Mouse (Mus musculus) forebrain, postnatal 0 days (tissue): ENCODE results near the gene Adad1. TPM values are rescaled to one million over a fixed set of nuclear protein-coding genes. Genes with fewer than 3 reads are reported as not detected.

Experiments used
- ATAC-seq: fragments of 200-750 bp; cut with Nextera tagmentation; 2 replicates; pipeline ENCODE4 v1.8.0; 2017; ENCODE audit warnings: mild to moderate bottlenecking, moderate library complexity
- DNase-seq: peaks from one replicate; pipeline ENCODE4 v3.0.0-alpha.2; 2015
- H3K27ac ChIP-seq: fragments of 300-500 bp; sonication (generic); 2 replicates; pipeline ENCODE4 v1.5.1; 2014; ENCODE audit warnings: low read depth, mild to moderate bottlenecking, antibody characterized with exemption, low read length, moderate library complexity, mixed read lengths
- H3K27me3 ChIP-seq: fragments of 300-500 bp; sonication (generic); 2 replicates; pipeline ENCODE4 v1.6.1; 2014; ENCODE audit warnings: mild to moderate bottlenecking, low read length, mixed read lengths; ENCODE audit not compliant: insufficient read depth
- H3K36me3 ChIP-seq: fragments of 300-500 bp; sonication (generic); 2 replicates; pipeline ENCODE4 v1.6.1; 2014; ENCODE audit warnings: mild to moderate bottlenecking, moderate library complexity; ENCODE audit not compliant: insufficient read depth
- H3K4me1 ChIP-seq: fragments of 300-500 bp; sonication (generic); 2 replicates; pipeline ENCODE4 v1.6.1; 2014; ENCODE audit warnings: antibody characterized with exemption; ENCODE audit not compliant: insufficient read depth
- H3K4me2 ChIP-seq: fragments of 300-500 bp; sonication (generic); 2 replicates; pipeline ENCODE4 v1.6.1; 2014; ENCODE audit warnings: low read depth, mild to moderate bottlenecking, moderate library complexity
- H3K4me3 ChIP-seq: fragments of 300-500 bp; sonication (generic); 2 replicates; pipeline ENCODE4 v1.5.1; 2014; ENCODE audit warnings: low read depth, low read length, mixed read lengths
- H3K9ac ChIP-seq: fragments of 300-500 bp; sonication (generic); 2 replicates; pipeline ENCODE4 v1.6.1; 2014; ENCODE audit warnings: mild to moderate bottlenecking
- H3K9me3 ChIP-seq: fragments of 300-500 bp; sonication (generic); 2 replicates; pipeline ENCODE4 v1.6.1; 2016; ENCODE audit warnings: low read length
- CTCF ChIP-seq: sonication (generic); IDR thresholded peaks from 2 replicates; pipeline ENCODE4 v1.5.1; 2016; ENCODE audit warnings: antibody characterized with exemption, control low read depth, low read depth
- WGBS: fragments of 180-500 bp; shearing (Covaris S2); extraction: QIAGEN DNeasy Blood & Tissue Kit; methylation state at CpG from one replicate; pipeline ENCODE4 v1.1.7; 2014; 5-methylcytosine and 5-hydroxymethylcytosine counted together
- polyA plus RNA-seq: library from polyadenylated mRNA; unstranded; fragments of >200 nt; fragmentation: Nextera tagmentation; extraction: Ambion mirVana; gene quantifications from 2 replicates; pipeline ENCODE4 v1.2.1, GENCODE M21; 2015
- total RNA-seq: library from RNA; depleted of rRNA; stranded (reverse); fragments of >200 nt; gene quantifications from 2 replicates; pipeline ENCODE4 v1.2.3, GENCODE M21; 2014; rRNA removed

Adad1 gene
- total and polyA plus RNA-seq, 2 experiments from 2014 or later, result 0.10 TPM; not detected in 1

DNA sequence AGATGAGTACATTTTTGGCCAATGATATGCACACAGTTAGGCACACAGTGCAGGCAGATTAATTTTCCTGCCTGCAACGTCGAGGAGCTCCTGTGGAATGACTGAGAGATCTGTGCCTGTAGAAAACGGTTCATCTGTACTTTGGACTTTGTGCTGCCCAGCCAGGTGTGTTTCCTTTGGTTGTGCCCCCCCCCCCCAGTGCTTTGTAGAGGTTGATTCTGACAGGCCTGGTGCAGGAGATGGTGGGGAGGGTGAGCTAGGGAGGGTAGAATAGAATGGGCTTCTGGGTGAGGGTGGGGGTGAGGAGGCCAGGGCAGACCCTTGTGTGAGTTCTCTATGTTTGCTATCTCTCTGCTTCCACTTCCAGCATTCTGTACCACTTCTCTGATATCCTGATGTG lies 94.9 kb downstream of the Adad1 start:
- Histone ChIP-seq H3K27me3 (no peaks in the 10 kb centered on the region), H3K4me1 (no peaks in the 10 kb centered on the region), H3K9me3 (no peaks in the 10 kb centered on the region), H3K4me2 (no peak overlapping the region), H3K36me3 (no peaks in the 10 kb centered on the region), H3K4me3 (no peak overlapping the region), H3K27ac (no peak overlapping the region), H3K9ac (no peak overlapping the region)
- no peak for TF ChIP-seq CTCF
- ATAC-seq (no peak), DNase-seq (no peak)
- WGBS, result 82% methylated on average over 3 of the region's 3 CpGs

DNA sequence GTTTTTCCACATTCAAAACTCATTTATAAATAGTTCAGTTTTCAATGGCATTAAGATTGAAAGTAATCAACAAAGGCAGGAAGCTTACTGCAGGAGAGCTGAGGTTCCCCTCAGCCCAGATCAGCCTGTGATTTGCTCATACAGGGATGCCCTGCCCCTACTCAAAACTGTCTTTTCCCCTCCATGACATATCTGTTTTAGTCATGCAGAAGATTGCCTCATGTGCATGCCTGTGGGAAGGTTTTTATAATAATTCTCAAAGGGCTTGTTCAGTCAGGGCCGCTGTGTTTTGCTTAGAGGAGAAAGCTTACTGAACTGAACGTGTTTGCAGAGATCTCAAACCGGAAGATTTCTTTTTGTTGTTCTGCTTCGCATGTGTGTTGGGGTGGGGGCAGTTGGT lies 97.8 kb downstream of the Adad1 start:
- Histone ChIP-seq H3K27me3 (no peaks in the 10 kb centered on the region), H3K9me3 (no peaks in the 10 kb centered on the region), H3K9ac (no peak overlapping the region), H3K27ac (no peak overlapping the region), H3K36me3 (no peaks in the 10 kb centered on the region), H3K4me1 (no peaks in the 10 kb centered on the region), H3K4me2 (no peak overlapping the region), H3K4me3 (no peak overlapping the region)
- DNase-seq, result no peak
- WGBS, result 66% methylated on average over 4 of the region's 4 CpGs
- no peak for ATAC-seq
- no peak for TF ChIP-seq CTCF

DNA sequence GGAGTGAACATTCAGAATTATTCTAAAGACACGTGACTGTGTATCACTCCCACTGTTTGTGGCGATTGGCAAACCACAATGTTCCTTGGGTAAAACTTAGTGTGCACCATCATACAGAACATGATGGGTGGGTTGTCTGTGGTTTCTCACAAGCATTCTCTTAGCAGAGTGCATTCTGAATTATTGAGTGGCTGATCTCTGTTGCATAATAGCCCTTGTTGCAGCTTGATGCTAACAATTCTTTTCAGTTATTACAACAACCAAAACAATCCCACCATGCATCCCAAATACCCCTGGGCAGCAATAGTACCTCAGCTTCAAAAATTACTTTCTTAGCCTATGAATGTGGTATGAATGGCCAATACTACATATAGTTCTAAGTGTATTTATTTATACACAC lies 106.0 kb downstream of the Adad1 start:
- ATAC-seq (no peak), DNase-seq (no peak)
- Histone ChIP-seq H3K9me3 (no peaks in the 10 kb centered on the region), H3K27ac (no peak overlapping the region), H3K36me3 (no peaks in the 10 kb centered on the region), H3K9ac (no peak overlapping the region), H3K4me3 (no peak overlapping the region), H3K27me3 (no peaks in the 10 kb centered on the region), H3K4me1 (no peaks in the 10 kb centered on the region), H3K4me2 (no peak overlapping the region)
- 90% methylated on average over 2 of the region's 2 CpGs for WGBS
- TF ChIP-seq CTCF, result no peak

Other genes starting within 250 kb of the Adad1 start
- gene 4932438A13Rik, start 200.4 kb upstream of the Adad1 start, total RNA-seq, result 49.1 and 66.6 TPM in 2 replicates
- 29.4 and 62.5 TPM in 2 replicates for gene 4932438A13Rik, start 200.4 kb upstream of the Adad1 start, polyA plus RNA-seq
- not detected in 2 replicates for gene Il2, start 62.4 kb downstream of the Adad1 start, total RNA-seq
- gene Il2, start 62.4 kb downstream of the Adad1 start, polyA plus RNA-seq, result 0.60 and 0.67 TPM in 2 replicates
- gene Il21, start 169.1 kb downstream of the Adad1 start, total RNA-seq, result 0.14 TPM in 1 of 2 replicates, not detected in the other
- not detected in 2 replicates for gene Il21, start 169.1 kb downstream of the Adad1 start, polyA plus RNA-seq
- gene Bbs12, start 249.0 kb downstream of the Adad1 start, total RNA-seq, result 6.4 TPM in 2 replicates
- gene Bbs12, start 249.0 kb downstream of the Adad1 start, polyA plus RNA-seq, result 3.5 and 3.8 TPM in 2 replicates
- 1.8 and 5.0 TPM in 2 replicates for gene Cetn4, start 249.2 kb downstream of the Adad1 start, total RNA-seq
- gene Cetn4, start 249.2 kb downstream of the Adad1 start, polyA plus RNA-seq, result 3.9 and 4.1 TPM in 2 replicates